Mouse (Mus musculus) retina, embryonic 14.5 days (tissue): ENCODE data around the gene Rfpl4b.
"Not testable (repeated sequence)": the region's sequence is repeated elsewhere in the genome, so short reads cannot be mapped to it uniquely, and the experiment has no call there.

Source experiments
- DNase-seq: peaks from one replicate; pipeline ENCODE4 v3.0.0-alpha.2; 2015; ENCODE audit warnings: low spot score

The Rfpl4b gene

DNA sequence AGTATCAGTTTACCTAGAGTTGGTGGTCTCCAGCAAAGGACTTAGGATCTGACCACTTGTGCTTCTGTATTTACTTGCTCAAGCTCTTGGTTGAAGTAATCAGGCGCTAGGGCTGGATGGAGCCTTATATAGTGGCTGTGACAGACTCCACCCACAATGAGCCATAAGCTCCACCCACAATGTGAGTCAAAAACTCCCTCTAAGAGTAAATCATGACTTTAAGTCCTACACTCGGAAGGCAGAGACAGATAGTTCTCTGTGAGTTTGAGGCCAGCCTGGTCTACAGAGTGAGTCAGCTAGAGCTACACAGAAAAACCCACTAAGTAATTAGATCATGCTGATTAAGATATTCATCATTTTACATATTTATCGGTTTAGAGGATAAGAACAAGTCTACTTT lies at the start of gene Rfpl4b:
Rfpl4b (minus strand) TSS at position 101 of the 400 bp plus-strand sequence.
- no peak for DNase-seq

DNA sequence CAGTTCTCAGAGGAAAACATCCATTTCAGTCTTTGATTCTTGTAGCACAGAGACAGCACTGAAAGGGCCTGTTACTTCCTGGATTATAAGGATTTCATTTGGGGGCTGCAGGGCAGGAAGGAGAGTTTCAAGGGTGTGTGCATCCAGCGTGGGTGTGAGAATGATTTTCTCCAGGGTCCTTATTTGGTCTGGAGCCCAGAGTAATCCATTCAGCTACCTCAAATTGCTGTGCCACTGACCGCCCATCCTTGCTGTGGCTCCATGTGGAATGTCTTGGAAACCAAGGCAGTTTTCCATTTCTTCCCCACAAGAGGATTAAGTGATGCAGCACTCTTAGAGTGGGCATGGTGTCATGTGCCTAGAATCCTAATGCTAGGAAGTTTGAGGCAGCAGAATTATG lies 33.6 kb upstream of the Rfpl4b start:
- DNase-seq = no peak

DNA sequence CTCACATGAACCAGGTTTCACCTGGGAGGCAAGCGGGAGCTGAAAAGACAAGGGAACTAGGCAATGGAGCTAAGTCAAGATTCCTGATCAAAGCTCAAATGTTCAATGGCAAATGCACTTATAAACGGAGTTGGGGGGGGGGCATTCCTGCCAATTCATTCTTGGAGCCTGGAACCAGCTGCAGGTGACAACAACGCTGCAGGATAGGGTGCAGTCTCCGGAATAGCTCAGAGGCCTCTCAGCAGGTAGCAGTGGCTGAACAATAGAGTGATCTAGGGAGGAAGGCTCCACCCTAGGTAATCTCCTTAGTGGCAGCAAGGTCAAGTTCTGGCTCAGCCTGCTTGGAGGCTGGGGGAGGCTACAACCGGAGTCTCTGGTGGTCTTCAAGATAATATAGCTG lies 28.4 kb upstream of the Rfpl4b start:
- not testable (repeated sequence) for DNase-seq

- DNase-seq = peak; percentile 86
Observed at GRCm38 (mm10) chr10:38848884-38849499, 27.4 kb upstream of the Rfpl4b start.

- no peak for DNase-seq
Observed at GRCm38 (mm10) chr10:38848231-38848630, 26.7 kb upstream of the Rfpl4b start.

- no peak for DNase-seq
Observed at GRCm38 (mm10) chr10:38823741-38824140, 2.2 kb upstream of the Rfpl4b start.

GRCm38 (mm10) chr10:38806056-38806455 lies 15.5 kb downstream of the Rfpl4b start:
- no peak for DNase-seq

- no peak for DNase-seq
Observed at GRCm38 (mm10) chr10:38804047-38804446, 17.5 kb downstream of the Rfpl4b start.

DNA sequence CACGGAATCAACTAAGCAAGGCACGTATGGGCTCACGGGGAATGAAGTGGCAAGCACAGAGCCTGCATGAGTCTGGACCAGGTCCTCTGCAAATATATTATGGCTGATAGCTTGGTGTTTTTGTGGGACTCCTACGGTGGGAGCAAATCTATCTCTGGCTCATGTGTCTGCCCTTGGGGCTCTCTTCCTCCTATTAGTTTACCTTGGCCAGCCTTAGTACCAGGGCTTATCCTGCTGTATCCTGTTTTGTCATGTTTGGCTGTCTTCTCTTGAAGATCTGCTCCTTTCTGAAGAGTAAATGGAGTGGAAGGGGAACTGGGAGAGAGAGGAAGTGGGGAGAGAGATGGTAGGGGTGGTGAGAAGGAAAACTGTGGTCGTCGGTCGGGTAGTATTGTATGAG lies 18.3 kb downstream of the Rfpl4b start:
- no peak for DNase-seq

DNA sequence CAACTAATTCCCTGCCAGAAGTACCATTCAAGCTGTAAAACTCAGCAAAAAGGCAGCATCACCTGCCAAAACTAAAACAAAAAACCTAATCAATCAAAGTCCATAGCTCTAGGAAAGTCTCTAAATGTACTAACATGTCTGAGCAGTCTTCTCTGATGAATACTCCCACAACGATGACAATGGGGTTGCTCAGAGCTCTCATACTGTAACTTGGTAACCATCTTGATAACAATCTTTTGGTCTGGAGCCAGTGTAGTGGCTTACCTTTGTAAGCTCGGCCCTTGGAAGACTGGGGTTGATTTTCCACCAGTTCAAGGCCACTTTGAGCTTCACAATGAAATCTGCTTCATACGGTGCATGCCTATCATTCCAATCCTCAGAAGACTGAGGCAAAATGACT lies 33.0 kb downstream of the Rfpl4b start:
- DNase-seq = no peak
